Mouse (Mus musculus): ENCODE results near the gene Gm49339.
"Not testable (repeated sequence)": the region's sequence is repeated elsewhere in the genome, so short reads cannot be mapped to it uniquely, and the experiment has no call there.

The Gm49339 gene

DNA sequence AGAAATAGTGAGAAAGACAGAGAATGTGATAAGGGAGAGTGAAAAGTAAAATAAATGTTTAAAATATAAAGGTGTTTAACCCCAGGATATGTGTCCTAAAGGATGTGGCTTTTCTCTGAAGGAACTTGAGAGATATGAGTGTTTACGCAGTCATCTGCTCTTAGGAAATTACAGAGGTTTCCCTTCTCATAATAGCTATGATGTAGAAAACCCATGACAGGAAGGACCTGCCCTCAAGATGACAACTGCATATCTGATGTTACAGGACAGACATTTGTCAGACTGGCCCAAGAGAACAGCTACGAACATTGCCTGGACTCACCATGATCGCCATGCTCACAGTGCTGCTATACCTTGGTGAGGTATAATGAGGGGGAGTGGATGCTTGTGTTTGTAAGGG is at the start of gene Gm49339, which contains the start of gene Lilr4b:
Gene Gm49339, plus strand, starts transcription at position 216 of the 400 bp plus-strand sequence.
Gene Lilr4b, plus strand, starts transcription at position 236 of the 400 bp plus-strand sequence.
- DNase-seq, result not testable (repeated sequence)

DNA sequence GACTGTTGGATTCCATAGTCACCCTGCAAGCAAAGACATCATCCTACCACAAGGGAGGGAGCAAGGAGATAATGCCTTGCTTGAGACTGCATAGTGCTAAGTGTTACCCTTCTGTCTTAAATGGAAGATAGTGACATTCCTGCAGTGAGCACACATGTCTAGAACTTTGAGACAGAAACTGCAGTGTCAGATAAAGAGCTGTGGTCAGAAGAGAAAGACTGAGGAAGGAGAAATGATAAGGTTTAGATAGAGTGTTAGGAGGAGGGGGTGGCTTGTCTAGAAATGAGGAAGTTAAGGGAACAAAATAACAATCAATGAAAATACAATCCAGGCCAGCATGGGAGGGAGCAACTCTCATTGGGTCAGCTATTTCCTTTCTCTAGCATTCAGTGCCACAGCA is 47.5 kb upstream of the Gm49339 start:
- DNase-seq, result no peak

DNA sequence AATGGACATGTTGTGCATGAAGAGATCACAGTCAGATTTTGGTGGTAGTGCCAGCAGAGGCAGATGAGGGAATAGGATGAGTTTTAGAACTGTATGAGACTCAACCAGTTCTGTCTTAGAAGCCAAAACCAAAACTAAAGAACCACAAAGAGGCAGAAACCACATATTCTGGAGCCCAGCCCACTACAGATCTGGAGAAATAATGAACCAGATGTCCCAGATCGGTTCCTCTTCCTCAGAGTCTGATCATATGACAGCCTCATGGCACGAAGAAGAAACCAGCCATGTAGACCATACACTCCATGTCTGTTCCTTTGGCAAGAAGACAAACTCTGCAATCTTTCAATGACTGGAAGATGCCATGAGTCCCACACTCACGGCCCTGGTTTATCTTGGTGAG is 44.7 kb upstream of the Gm49339 start:
- no peak for DNase-seq

- no peak for DNase-seq
These were observed 28.8 kb upstream of the Gm49339 start for GRCm38 (mm10) chr10:51451610-51452009.

- DNase-seq, result no peak
These were observed 26.7 kb upstream of the Gm49339 start for GRCm38 (mm10) chr10:51453616-51454298.

- DNase-seq, result no peak
These were observed 26.0 kb upstream of the Gm49339 start for GRCm38 (mm10) chr10:51454365-51454764.

DNA sequence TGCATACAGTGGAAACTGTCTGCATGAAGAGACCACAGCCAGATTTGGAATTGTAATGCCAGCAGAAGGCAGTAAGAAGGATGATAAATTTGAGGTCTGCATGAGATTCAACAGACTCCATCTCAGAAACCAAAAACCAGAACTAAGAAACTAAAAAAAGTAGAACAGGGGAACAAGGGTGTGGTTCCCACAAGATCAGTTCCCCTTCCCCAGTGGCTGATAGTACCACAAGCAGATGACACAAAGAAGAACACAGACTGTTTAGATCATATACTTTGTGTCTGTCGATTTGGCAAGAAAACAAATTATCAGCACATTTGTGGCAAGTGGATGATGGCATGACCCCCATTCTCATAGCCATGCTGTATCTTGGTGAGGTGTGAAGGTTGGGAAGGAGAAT is 24.6 kb upstream of the Gm49339 start:
- DNase-seq, result no peak

DNA sequence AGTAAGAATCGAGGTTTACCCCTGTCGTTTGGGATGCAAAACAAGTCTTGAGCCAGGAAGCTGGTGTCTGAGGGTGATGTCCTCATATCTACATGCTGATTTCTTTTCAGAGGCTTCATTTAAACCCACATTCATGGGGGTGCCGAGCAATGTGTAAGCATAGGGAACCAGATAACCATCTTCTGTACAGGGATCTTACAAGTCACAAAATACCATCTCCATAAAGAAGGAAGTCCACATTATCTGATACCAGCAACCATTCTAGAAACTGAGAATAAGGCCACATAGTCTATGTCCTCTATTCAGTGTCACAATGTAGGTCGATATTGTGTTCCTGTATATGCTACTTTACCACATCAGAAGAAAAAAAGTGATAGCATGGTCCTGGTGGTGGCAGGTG is 24.0 kb upstream of the Gm49339 start:
- DNase-seq, result no peak

GRCm38 (mm10) chr10:51463800-51464199 is 16.6 kb upstream of the Gm49339 start:
- DNase-seq, result not testable (repeated sequence)

- not testable (repeated sequence) for DNase-seq
These were observed 10.3 kb downstream of the Gm49339 start, which contains the start of gene Lilrb4a for GRCm38 (mm10) chr10:51490691-51491090. Lilrb4a (plus strand) TSS chr10:51490956.

DNA sequence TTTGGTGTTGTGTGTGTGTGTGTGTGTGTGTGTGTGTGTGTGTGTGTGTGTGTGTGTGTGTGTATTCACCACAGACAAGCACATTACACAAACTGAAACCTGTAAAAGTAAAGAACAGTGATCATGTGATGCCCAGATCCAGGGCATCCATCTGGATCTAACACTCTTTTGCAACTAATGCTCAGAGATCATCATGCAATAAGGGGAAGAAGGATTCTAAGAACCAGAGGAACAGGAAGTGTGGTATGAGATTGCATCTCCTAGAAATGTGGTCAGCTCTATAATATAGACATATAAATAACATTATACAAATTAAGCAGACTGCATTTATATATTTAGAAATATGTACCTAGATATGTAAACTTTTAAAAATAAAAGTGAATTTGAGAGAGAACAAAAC is 39.6 kb downstream of the Gm49339 start:
- DNase-seq, result no peak

GRCm38 (mm10) chr10:51521453-51521852 is 41.0 kb downstream of the Gm49339 start:
- DNase-seq, result no peak

DNA sequence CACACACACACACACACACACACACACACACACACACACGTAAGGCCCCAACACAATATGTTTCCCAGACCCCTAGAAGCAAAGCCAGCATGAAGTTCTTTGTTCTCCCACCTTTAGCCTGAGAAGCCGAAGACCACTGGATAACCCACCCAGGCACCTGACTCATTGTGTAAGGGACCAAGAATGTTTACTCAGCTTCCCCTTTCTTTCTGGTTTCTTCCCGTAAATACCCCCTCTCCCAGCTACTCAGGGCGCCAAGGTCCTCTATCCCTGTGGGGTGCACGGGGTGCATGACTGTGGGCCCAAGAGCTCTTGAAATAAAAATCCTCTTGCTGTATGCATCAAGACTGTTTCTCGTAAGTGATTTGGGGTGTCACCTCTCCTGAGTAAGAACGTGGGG is 45.7 kb downstream of the Gm49339 start:
- no peak for DNase-seq

GRCm38 (mm10) chr10:51526633-51527032 is 46.2 kb downstream of the Gm49339 start:
- DNase-seq, result no peak

- DNase-seq, result no peak
These were observed 48.5 kb downstream of the Gm49339 start for GRCm38 (mm10) chr10:51528840-51529434.

DNA sequence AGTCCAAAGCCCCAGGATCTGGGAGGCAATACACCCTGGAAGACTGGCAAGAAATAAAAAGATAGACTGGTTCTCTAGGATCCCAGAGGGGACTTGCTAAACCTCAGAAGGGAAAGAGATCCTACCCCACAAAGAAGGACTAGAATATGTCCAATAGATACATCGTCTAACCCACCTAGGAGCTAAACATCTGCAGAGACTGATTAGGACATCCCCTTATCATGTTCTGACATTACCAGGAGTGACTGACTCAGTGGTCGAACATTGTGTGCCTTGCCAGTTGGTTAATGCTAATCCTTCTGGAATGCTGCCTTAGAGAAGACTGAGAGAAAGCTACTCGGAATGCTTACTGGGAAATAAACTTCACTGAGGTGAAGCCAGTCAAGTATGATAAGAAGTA is 49.1 kb downstream of the Gm49339 start:
- no peak for DNase-seq

GRCm38 (mm10) chr10:51530813-51531212 is 50.4 kb downstream of the Gm49339 start:
- no peak for DNase-seq
